In the genomic region with DNA sequence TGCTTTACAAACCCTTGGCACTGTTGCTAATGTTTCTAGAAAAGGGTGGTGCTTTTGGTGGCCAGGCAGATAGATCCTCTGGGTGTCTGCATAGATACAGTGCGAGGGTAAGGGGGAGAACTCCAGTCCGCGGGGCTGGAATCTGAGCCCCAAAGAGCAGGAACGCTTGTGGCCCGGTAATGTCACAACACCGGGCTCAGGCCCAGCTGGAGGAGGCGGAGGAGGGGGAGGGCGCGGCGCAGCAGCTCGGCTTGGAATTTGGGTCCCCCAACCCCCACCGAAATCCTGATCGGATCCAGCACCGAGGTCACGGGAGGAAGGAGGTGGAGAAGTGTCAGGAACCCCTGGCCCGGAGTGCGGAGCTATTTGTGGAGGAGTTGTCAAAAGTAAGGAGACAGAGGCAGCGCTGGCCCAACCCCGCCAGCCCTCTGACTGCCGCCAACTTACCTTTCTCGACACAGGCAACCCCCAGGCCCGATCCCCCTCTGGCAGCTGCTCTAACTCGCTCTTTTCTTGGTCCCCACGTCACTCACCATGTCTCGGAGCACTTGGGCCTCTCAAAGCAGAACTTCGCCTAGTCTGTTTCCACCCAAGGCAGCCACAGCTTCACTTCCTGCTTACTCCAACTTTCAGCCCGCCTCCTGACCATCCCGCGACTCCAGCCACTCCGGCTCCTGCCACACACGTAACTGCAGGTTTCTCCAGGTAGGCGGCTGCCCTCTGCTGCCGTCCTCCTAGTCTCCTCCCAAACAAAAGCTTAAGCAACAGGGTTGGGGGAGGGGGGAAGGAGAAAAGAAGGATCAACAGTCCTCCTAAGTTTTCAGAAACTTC, we compare ENCODE assay signal across 7 mouse cellular contexts. TPM values are rescaled to one million over a fixed set of nuclear protein-coding genes. Genes with fewer than 3 reads are reported as not detected.
A peak's percentile ranks its signal among the peaks of the same experiment; 100 is the strongest.
DNase-seq lines count a peak whose midpoint lies in the region; ATAC-seq and TF ChIP-seq lines count a peak whose summit lies in the region.

Vamp8 (minus strand) TSS at position 763 of the 831 bp plus-strand sequence.

- peak; percentile 91 for ATAC-seq in intestine, embryonic 15.5 days
- peak; percentile 49; the same call in 1 of the 2 replicates for ATAC-seq in midbrain, embryonic 12.5 days (ENCODE audit: low FRiP score, low read depth)

- H3K9me3 ChIP-seq in intestine, embryonic 15.5 days: no peaks in the 10 kb centered on the region
- H3K9me3 ChIP-seq in limb, embryonic 10.5 days (replicated peaks): no peaks in the 10 kb centered on the region
- no peaks in the 10 kb centered on the region for H3K9me3 ChIP-seq in midbrain, embryonic 12.5 days

- DNase-seq in adrenal gland, adult (ENCODE audit: inconsistent age in 2 of 2, low spot score in 1 of 2): peak; percentile 92 to 97
- DNase-seq in embryo, embryonic 10 days (ENCODE audit: low spot score): peak; percentile 69
- DNase-seq in gastrocnemius, postnatal 4 days (ENCODE audit: low spot score in 2 of 2): peak; percentile 79 to 87
- peak; percentile 77 for DNase-seq in limb, embryonic 10.5 days (ENCODE audit: low spot score)

- WGBS in intestine, embryonic 15.5 days: under 1% methylated on average over 33 of the region's 33 CpGs
- WGBS in limb, embryonic 10.5 days: 2% methylated on average over 33 of the region's 33 CpGs
- 1% methylated on average over 33 of the region's 33 CpGs for WGBS in midbrain, embryonic 12.5 days
- WGBS in small intestine, adult 2 months: under 1% methylated on average over 33 of the region's 33 CpGs

- peak within 1 kb of the TSS; percentile 60 for H3K4me3 ChIP-seq in intestine, embryonic 15.5 days (replicated peaks)
- H3K4me3 ChIP-seq in limb, embryonic 10.5 days: peak within 1 kb of the TSS; percentile 63
- H3K4me3 ChIP-seq in midbrain, embryonic 12.5 days: peak within 1 kb of the TSS; percentile 41
- peak within 1 kb of the TSS; percentile 79 for H3K4me3 ChIP-seq in small intestine, adult 2 months (ENCODE audit: low read depth, low read length)

- TF ChIP-seq CTCF in small intestine, adult 2 months (IDR thresholded peaks at IDR 0.05; ENCODE audit: extremely low read depth, insufficient read length, insufficient replicate concordance, low read depth, low read length): peak; percentile 43; the same call in 1 of the 2 replicates

- H3K27me3 ChIP-seq in intestine, embryonic 15.5 days (replicated peaks): no peaks in the 10 kb centered on the region
- H3K27me3 ChIP-seq in limb, embryonic 10.5 days (ENCODE audit: low read depth, poor library complexity, severe bottlenecking): no peaks in the 10 kb centered on the region
- peaks cover 27% of the 10 kb centered on the region for H3K27me3 ChIP-seq in midbrain, embryonic 12.5 days
- H3K27me3 ChIP-seq in small intestine, adult 2 months (ENCODE audit: control insufficient read depth, insufficient read depth, low read length): no peaks in the 10 kb centered on the region

- peak within 1 kb of the TSS; percentile 74 for H3K4me2 ChIP-seq in intestine, embryonic 15.5 days (replicated peaks)
- H3K4me2 ChIP-seq in midbrain, embryonic 12.5 days (replicated peaks): peak within 1 kb of the TSS; percentile 62

- peak; percentile 39; the same call in 1 of the 2 replicates for TF ChIP-seq POLR2A in small intestine, adult 2 months (IDR thresholded peaks at IDR 0.05; ENCODE audit: low read depth, low read length)

- H3K9ac ChIP-seq in intestine, embryonic 15.5 days: peak within 1 kb of the TSS; percentile 79
- peak within 1 kb of the TSS; percentile 56 for H3K9ac ChIP-seq in midbrain, embryonic 12.5 days (replicated peaks)

- peak within 1 kb of the TSS; percentile 98 for H3K27ac ChIP-seq in intestine, embryonic 15.5 days
- peak within 1 kb of the TSS; percentile 92 for H3K27ac ChIP-seq in limb, embryonic 10.5 days
- H3K27ac ChIP-seq in midbrain, embryonic 12.5 days (replicated peaks): no peak within 1 kb of the TSS
- H3K27ac ChIP-seq in small intestine, adult 2 months (ENCODE audit: insufficient read depth, low read depth, low read length): peak within 1 kb of the TSS; percentile 98

- peaks cover 6% of the 10 kb centered on the region; the same call in 1 of the 2 replicates for H3K36me3 ChIP-seq in intestine, embryonic 15.5 days
- peaks cover 15% of the 10 kb centered on the region for H3K36me3 ChIP-seq in limb, embryonic 10.5 days
- no peaks in the 10 kb centered on the region for H3K36me3 ChIP-seq in midbrain, embryonic 12.5 days
- H3K36me3 ChIP-seq in small intestine, adult 2 months (ENCODE audit: control insufficient read depth, insufficient read depth, low read length): peaks cover 17% of the 10 kb centered on the region

- H3K4me1 ChIP-seq in intestine, embryonic 15.5 days (replicated peaks): peaks cover 24% of the 10 kb centered on the region
- H3K4me1 ChIP-seq in limb, embryonic 10.5 days: peaks cover 51% of the 10 kb centered on the region
- peaks cover 15% of the 10 kb centered on the region for H3K4me1 ChIP-seq in midbrain, embryonic 12.5 days
- peaks cover 4% of the 10 kb centered on the region; the same call in 1 of the 2 replicates for H3K4me1 ChIP-seq in small intestine, adult 2 months (ENCODE audit: control insufficient read depth, insufficient read depth, insufficient read length, low read length)

RNA-seq across cellular contexts. Expression of gene Vamp8, which starts in this region (rescaled TPM):
- total RNA-seq in gastrocnemius, postnatal 4 days (2021): 10 to 100 TPM; 72.0 to 72.9 TPM
- polyA plus RNA-seq in intestine, embryonic 15.5 days (2015; fragmentation: Nextera tagmentation; extraction: Ambion mirVana): 193 and 229 TPM in 2 replicates
- 67.5 and 81.7 TPM in 2 replicates for polyA plus RNA-seq in limb, embryonic 10.5 days (2016; fragmentation: Nextera tagmentation; extraction: Ambion mirVana)
- polyA plus RNA-seq in midbrain, embryonic 12.5 days (2016; fragmentation: Nextera tagmentation; extraction: Ambion mirVana): 25.9 and 33.6 TPM in 2 replicates
- polyA plus RNA-seq in small intestine, adult 2 months (2012; rRNA removed): 124 and 243 TPM in 2 replicates
